Mouse (Mus musculus) hematopoietic stem cell, adult 5-6 weeks (primary cell): Measurements from ENCODE around the gene Psmc4. TPM values are rescaled to one million over a fixed set of nuclear protein-coding genes. Genes with fewer than 3 reads are reported as not detected.

Experiments
- ATAC-seq, 2 experiments: fragments of 125-278 bp in 1 of 2; replicated peaks in 1 of 2; 2 replicates each; pipeline ENCODE4 v1.8.0; 2016 to 2017; ENCODE audit warnings: inconsistent platforms in 2 of 2, mild to moderate bottlenecking in 2 of 2, moderate number of reproducible peaks in 2 of 2, low read depth in 1 of 2, moderate TSS enrichment in 1 of 2; ENCODE audit not compliant: low FRiP score in 2 of 2, poor library complexity in 2 of 2, severe bottlenecking in 2 of 2, insufficient read depth in 1 of 2, low TSS enrichment in 1 of 2
- total RNA-seq: library from RNA; stranded (forward); fragments of 172-1452, 232-1000 nt; gene quantifications from 2 replicates; pipeline ENCODE4 v1.2.3, GENCODE M21; 2017

Psmc4 gene
- 110 and 131 TPM in 2 replicates for total RNA-seq

DNA sequence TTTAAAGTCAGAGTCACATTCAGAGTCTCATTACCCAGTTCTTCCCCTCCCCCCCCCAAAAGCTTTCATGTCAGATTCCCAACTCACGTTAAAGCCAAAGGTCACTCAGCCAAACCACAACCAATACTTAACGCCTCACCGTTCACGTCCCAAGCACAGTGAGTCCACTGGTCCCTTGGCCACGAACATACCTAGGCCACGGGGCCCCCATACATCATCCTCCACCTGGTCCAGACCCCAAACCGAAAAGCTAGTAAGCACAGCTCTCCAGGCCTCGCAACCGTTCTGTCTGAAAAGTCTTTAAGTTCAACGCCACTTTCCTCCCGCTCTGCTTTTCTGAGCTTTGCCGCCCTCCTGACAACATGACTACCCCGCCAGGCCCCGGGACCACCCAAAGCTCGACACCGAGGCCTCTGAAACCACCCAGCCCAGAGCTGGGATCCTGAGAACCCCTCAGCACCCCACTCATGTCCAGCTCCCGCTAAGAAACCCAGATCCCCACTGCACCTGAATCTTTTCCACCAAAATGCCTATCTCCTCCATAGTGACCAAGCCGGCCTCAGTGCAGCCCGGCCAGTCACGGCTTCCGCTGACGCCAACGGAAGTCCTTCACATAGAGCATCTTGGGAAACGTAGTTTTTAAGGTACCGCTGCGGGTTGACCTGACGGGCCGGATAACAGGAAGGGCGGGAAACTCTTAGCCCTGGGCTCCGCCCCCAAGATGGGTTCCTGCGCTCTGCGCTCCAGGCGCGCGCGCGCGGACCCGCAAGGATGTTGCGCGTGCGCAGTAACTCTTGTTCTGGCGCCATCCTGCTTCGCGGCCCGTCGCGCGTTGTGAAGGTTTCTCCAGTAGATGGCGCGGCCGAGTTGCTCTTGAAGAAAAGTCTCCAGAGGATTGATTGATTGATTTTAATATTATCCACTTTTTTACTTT is at the start of gene Psmc4:
TSS of gene Psmc4 (minus strand) at position 626 of the 934 bp plus-strand sequence.
- peak; percentile 99 to 100 for ATAC-seq

- ATAC-seq, result no peak
Observed at GRCm38 (mm10) chr7:28099101-28099500, 49.2 kb upstream of the Psmc4 start.

DNA sequence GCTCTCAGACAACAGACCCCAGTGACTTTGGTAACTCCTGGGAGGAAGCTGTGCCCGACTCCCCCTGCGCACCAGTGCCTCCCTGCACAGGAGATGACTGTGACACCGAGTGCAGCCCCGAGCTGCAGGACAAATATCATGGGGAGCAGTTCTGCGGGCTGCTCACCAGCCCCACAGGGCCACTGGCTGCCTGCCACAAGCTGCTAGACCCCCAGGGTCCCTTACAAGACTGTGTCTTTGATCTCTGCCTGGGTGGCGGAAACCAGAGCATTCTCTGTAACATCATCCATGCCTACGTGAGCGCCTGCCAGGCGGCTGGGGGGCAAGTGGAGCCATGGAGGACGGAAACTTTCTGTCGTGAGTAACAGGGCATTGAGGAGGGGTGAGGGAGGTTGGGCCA is 43.6 kb upstream of the Psmc4 start:
- ATAC-seq, result no peak

DNA sequence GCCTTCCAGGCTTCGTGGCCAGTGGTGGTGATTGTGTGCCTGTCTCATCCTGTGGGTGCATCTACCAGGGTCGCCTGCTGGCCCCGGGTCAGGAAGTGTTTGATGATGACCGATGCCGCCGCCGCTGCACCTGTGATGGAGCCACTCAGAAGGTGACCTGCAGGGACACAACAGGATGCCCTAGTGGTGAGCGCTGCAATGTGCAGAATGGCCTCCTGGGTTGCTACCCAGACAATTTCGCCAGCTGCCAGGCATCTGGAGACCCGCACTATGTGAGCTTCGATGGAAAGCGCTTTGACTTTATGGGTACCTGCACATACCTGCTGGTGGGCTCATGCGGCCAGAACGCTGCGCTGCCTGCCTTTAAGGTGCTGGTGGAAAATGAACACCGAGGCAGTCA is 36.3 kb upstream of the Psmc4 start:
- ATAC-seq, result no peak

DNA sequence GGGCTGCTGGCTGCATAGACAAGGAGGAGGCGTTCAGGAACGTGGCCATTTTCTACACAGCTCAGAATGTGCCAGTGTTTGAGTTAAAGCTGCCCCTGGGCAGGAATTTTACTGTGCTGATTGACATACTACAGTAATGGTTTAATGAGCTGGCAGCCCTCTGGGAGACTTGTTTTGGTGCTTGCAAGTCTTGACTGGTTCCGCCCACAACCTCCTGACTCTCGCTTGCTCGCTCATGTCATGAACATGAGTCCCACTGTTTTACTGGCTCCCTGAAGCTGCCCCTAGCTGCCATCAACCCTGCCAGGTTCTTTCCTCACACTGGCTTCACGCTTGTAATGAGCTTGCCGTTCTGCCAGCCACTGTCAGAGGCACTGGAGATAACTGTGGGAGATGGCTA is 34.3 kb upstream of the Psmc4 start:
- no peak for ATAC-seq

DNA sequence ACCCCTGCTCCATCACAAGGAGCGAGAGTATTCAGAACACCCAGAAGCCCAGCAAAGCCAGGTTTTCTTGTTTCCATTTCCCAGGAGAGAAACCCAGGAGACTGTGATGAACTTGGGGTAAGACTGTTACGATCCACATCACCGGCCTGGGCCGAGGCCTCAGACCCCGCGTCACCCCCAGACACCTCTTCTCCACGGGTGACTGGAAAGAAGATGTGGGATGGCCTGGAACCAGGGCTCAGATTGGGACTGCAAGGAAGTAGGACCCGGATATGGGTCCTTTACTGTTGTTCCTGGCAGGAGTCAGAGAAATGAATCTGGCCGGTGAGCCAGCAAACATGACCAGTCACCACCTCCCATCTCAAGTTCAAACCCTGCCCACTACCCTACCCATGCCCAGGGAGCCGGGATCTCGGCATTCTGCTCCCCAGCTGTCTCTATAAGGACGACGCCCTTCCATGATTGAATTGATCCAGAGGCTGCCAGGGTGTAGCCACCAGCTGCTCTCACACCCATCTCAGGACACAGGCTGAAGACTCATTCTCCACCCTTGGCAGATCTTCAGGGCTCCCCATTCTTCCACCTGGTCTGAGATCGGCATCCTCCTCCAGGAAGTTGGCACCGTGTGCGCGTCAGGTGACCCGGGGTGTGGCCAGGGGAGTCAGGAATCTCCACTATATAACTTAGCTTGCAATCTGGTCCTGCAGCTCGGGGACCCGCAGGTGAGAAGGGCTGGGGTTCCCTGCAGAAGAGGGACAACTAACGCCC is 20.8 kb upstream of the Psmc4 start, which contains the start of gene Fcgbp:
TSS of gene Fcgbp (plus strand) at position 706 of the 768 bp plus-strand sequence.
- ATAC-seq, result no peak

- no peak for ATAC-seq
Observed at GRCm38 (mm10) chr7:28069546-28070172, 19.8 kb upstream of the Psmc4 start.

GRCm38 (mm10) chr7:28068661-28069060 is 18.8 kb upstream of the Psmc4 start:
- ATAC-seq, result no peak

DNA sequence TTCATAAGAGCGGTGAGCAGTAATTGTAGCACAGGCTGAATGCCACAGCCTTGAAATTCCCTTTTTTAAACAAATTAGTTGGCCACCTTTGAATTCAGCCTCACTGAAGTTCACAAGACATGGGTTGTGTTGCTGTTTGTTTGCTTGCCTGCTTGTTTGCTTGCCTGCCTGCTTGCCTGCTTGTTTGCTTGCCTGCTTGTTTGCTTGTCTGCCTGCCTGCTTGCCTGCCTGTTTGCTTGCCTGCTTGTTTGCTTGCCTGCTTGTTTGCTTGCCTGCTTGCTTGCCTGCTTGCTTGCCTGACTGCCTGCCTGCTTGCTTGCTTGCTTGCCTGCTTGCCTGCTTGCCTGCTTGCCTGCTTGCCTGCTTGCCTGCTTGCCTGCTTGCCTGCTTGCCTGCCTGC is 10.1 kb upstream of the Psmc4 start:
- no peak for ATAC-seq

GRCm38 (mm10) chr7:28053046-28053930 is 3.4 kb upstream of the Psmc4 start:
- ATAC-seq, result no peak

DNA sequence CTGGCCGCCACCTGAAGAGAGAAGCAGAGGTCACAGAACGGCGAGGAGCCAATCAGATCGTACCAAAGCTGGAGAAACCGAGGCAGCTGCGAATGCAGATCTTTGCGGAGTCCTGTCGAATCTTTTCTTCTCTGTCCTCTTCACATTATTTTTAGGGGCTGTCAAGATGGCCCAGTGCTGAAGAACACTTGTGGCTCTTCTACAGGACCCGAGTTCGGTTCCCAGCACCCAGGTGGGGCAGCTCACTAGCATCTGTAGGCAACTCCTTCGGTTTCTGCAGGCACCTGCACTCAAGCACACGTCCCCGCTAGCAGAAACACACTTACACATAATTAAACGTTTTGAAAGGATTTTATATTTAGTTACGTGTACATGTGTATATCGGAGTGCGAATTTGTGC is 683 bp upstream of the Psmc4 start:
- ATAC-seq, result no peak

- no peak for ATAC-seq
Observed at GRCm38 (mm10) chr7:28044524-28044923, 5.4 kb downstream of the Psmc4 start.

DNA sequence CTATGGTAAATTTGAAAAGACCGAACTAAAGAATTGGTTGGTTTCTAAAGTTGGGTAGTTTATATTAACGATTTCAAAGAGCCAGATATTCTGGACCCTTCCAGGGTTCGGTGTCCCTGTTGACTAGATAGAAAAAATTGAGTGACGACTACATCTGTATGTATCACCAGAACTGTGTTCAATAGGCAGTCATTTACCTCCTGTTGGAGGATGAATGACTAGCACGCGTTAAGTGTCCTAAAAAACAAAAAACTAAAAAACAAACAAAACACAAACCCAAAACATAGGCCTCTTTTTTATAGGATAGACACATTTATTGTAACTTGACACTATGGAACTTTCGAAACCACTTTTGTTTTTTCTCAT is 35.5 kb downstream of the Psmc4 start:
- no peak; a peak in 1 of 4 replicates for ATAC-seq

GRCm38 (mm10) chr7:28013549-28014444 is 36.1 kb downstream of the Psmc4 start, which contains the start of gene Zfp850:
Zfp850 (minus strand) TSS chr7:28014115.
- ATAC-seq, result peak; percentile 89 to 90

DNA sequence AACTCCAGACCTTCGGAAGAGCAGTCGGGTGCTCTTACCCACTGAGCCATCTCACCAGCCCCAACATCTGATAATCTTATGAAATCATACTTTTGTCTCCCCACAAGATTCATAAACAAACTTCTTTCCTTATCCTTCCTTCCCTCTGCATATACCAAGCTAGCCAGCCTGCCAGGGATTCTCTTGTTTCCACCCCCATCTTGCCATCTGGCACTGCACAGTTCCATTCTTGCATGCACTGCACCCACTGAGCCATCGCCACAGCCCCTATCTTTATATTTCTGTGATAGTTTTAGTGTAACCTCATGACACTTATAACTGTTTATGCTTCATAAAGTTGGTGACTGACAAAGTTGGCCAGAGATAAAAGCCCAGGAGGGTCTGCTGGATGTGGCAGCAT is 39.6 kb downstream of the Psmc4 start:
- ATAC-seq, result no peak
